Mouse (Mus musculus) gastrocnemius, postnatal 36 days (tissue): ENCODE results near the gene Tsg101. TPM values are rescaled to one million over a fixed set of nuclear protein-coding genes. Genes with fewer than 3 reads are reported as not detected.
"Not testable (repeated sequence)": the region's sequence is repeated elsewhere in the genome, so short reads cannot be mapped to it uniquely, and the experiment has no call there.

Experiments
- DNase-seq, 2 experiments: peaks; one replicate each; pipeline ENCODE4 v3.0.0; 2022
- intact Hi-C: fragments of 180-260 bp; cut with DNase I; formaldehyde crosslinking; loops from one replicate; pipeline ENCODE4 v1.15.1; 2025
- long read RNA-seq, 2 experiments: library from polyadenylated mRNA; stranded (forward); transcript quantifications; one replicate each; pipeline ENCODE4 v2.0.0; 2021
- total RNA-seq, 2 experiments: library from RNA; stranded (reverse); gene quantifications; 2 replicates each; pipeline ENCODE4 v1.2.3; 2021

The Tsg101 gene
- 10 to 100 TPM; 47.2 to 50.3 TPM for total RNA-seq
- long read RNA-seq, experiment 1, transcript Tsg101-201 (10 exons, 1,949 nt): major isoform, 77 of 130 reads
- long read RNA-seq, experiment 1, partial matches to known transcripts: 3 of 130 reads
- long read RNA-seq, experiment 1, other reads (novel, unspliced or antisense): 50 of 130 reads
- long read RNA-seq, experiment 2, transcript Tsg101-201 (10 exons, 1,949 nt): major isoform, 112 of 185 reads
- long read RNA-seq, experiment 2, partial matches to known transcripts: 5 of 185 reads
- long read RNA-seq, experiment 2, other reads (novel, unspliced or antisense): 68 of 185 reads

DNA sequence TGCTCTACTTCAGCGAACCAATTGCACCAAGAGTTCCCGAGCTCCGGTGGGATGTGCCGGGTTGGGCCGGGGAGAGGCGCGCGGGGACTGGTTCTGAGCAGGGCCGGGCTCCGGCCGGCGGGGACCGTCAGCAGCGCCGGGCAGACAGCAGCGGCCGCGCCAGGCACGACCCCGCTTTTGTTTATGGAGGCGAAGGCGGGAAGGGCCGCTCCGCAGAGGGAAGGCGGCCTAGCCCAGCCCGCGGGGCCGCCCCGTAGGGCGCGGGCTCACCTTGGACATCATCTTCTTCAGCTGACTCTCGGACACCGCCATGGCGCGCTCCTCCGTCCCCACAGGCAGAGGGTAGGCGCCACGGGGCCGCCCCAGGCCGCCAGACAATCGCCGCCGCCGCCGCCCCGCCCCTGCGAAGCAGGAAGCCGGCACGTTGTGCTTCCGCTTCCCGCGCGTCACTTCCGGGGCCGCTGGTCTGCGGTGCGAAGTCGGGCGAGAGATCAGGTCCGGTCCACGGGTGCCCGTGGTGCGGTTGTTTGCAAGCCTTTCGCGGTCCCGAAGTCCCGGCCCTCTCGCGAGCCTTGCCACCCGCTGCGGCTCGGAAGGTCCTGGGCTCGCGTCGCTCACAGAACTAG is at the start of gene Tsg101:
TSS of gene Tsg101 (minus strand) at position 419 of the 626 bp plus-strand sequence.
- intact Hi-C loops: loop anchor here (5.0 kb wide), 1 partner anchor 122 kb away; the partner anchor contains the start of genes Gtf2h1 and Hps5
- peak; percentile 88 for DNase-seq

DNA sequence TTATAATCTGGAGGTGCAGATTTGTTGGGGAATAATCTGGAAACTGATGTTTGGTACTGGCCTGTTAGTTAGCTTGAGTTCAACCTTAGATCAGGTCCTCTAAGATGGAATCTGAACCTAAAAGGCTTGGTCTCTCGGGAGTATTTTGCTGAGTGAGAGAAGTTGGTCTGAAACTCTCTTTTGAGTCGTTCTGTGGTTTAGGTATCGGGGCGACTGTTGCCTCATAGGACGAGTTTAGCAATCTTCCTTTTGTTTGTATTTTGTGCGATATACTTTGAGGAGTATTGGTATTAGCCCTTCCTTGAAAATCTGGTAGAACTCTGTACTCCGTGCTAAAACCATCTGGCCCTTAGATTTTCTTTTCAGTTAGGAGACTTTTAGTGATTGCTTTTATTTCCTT is 44.3 kb upstream of the Tsg101 start:
- intact Hi-C loops: loop anchor here (5.0 kb wide), 2 partner anchors 118 to 188 kb away; no protein-coding TSS in a partner anchor
- no peak for DNase-seq

DNA sequence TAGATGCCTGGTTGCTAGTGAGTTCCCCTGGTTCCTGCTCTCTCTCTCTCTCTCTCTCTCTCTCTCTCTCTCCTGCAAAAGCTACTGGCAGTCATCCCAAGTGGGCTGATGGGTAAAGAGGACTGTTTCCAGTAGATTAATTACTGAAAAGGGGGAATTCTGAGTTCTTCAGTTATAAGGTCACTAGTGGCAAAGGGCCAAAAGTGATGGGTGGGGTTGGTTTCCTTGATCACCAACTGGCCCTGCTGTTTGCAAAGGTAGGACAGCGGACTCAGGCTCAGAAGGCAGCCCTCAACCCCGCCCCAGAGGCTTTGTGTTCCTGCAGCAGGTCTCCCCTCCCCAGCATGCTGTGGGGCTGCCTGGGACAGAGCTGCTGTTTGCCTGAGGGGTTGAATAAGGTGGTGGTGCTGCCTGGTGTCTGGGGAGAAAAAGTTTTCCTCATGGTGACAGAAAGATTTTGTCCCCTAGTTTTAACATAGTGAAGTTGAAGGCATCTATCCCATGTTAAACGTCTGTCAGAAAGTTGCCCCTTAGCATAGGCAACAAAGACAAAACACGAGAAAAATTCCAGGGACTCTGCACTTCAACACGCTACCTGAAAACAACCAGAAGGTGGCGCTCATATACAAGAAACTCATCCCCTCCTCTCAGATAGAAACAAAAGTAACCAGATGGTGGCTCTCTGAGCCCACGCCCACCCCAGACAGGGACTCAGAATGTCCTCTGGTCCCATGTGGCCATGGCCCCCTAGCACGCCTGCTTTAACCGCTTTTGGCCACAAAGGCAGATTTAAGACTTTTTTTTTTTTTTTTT is 43.2 kb upstream of the Tsg101 start:
- peak in 1 of 2 experiments; percentile 54 for DNase-seq
- intact Hi-C loops: loop anchor here (2.0 to 5.0 kb wide), 3 partner anchors 52 to 189 kb away; no protein-coding TSS in a partner anchor

DNA sequence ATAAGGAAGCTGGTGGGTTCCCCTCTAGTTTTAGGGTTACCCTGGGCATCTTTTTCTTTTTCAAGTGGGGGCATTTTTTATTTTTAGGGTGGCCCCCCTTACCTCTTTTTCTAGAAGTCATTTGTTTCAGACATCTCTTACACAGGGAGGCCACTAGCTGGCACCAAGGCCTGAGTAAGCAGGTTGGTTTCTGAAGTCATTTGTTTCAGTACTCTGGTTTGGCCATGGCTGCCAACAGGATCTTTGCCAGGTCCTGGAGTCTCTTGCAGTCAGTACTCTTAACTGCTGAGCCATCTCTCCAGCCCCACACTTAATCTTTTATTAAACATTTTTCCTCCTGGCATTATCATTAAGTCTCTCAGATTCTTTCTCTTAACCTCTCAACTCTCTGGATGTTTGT is 42.4 kb upstream of the Tsg101 start:
- intact Hi-C loops: loop anchor here (2.0 to 5.0 kb wide), 3 partner anchors 53 to 190 kb away; no protein-coding TSS in a partner anchor
- no peak for DNase-seq

DNA sequence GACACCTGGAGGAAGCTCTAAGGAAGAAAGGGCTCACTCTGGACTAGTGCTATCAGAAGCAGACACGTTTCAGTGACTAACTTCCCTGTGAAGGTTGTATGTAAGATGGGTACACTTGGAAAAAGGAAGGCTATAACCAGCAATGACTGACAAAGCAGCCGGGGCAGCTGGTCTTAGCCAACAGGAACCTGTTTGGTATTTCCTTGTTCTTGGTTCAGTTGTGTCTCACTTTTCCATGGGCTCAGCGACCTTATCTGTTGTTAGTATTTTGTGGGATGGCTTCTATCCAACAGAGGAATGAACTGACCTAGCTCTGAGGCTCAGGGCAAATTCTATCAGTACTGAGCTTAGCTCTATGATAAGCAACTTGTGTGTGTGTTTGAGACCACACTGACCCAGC is 41.2 kb upstream of the Tsg101 start:
- no peak for DNase-seq
- intact Hi-C loops: loop anchor here (5.0 kb wide), 2 partner anchors 121 to 191 kb away; no protein-coding TSS in a partner anchor

DNA sequence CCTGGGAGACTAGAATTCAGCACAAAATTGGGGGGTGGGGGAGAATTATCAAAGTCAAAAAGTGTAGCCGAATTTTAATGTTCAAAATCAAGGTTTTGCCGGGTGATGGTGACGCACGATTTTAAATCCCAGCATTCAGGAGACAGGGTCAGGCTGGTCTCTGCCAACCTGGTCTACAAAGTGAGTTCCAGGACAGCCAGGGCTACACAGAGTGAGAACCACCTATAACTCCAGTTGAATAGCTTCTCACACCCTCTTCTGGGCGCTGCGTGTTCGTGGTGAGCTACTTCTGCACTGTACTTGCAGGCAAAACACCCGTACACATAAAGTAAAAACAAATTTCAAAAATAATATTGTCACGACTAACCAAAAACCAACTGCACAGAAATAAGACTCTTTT is 39.1 kb upstream of the Tsg101 start:
- no peak for DNase-seq
- intact Hi-C loops: no loop called here

DNA sequence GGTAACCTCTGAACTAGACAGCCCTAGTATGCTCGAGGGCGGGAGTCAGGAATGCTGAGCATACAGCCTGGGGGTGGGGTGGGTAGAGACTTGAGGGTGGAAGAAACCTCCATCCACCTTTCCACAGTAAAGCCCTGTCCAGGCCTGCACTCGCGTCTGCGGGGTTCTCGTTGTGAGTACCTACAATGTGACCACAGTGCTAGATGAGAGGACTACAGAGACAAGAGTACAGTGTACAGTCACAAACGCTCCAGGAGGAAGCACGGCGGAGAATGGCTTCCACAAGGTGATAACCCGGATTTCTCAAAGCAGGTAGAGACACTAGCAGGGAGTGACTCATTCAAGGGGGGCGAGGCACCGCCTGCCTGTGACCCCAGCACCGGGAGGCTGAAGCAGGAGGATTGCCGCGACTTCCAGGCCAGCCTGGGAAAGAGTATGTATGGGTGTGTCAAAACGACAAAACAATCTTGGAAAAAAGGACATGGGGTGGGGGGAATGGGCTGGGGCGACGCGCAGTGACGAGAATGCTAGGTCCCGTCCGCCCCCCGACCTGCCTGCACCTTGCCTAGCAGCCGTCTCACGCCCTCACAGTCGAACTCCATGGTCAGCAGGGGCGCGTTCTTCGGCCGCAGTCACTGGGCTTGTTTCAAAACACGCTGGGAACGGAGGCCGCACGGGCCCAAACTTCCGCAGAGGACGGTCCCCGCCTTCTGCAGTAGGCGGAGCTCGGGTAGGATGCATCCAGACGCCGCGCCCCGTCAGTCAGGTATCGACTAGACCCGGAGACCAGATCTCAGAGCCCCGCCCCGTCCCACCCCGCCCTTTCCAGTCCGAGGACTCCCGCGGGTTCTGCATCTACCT is 38.3 kb upstream of the Tsg101 start, which contains the start of gene Uevld:
TSS of gene Uevld (minus strand) at position 697 of the 861 bp plus-strand sequence.
- DNase-seq: peak; percentile 91 to 95
- intact Hi-C loops: no loop called here

DNA sequence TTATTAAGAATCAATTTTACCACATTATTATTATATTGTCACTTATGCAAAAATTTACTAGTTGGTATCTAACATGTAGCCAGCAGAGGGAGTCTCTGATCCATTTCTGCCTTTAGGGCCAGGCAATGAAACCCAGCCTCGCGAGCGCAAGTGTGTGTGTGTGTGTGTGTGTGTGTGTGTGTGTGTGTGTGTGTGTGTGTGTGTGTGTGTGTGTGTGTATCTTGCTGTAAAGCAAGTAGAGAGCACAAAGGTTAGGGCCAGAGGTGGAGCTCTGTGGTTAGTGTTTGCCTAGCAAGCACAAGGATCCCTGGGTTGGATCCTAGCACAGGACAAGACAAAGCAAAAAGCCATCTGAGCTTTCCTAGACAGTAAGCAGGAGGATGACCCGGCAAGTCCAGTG is 16.1 kb upstream of the Tsg101 start:
- intact Hi-C loops: no loop called here
- DNase-seq: no peak

DNA sequence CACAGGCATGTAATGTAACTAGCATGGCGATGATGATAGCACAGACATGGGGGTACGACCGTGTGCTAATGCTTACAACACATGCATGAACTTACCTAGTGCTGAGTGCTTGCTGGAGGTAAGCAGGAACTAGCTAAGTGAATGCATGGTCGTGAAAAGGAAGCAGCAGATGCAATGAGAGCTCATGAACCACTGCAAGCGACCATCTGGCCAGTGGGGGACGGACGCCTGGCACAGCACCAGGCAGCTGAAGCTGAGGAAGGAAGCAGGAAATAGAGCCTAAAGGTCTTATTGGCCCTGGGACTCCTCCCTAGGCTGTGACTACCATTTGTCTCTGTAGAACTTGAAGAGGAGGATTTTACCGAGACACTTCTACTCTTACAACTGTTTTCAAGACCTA is 15.0 kb upstream of the Tsg101 start:
- no peak for DNase-seq
- intact Hi-C loops: no loop called here

DNA sequence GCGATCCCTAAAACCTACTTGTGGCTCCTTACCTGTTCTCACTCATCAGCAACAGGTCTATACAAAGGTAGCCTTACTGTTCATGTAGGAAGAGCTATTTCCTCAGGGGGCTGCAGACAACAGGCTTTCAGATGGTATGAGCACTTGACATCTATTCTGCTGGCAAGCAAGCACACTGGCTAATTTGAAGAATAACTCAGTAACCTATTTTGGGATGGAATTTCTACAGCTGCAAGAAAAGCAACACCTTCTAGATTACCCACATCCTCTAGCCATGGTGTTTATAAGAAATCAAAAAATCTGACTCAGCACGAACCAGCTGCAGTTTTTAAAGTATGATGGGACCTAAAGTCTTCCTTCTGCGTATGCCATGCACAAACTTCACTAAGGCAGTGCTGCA is 11.6 kb upstream of the Tsg101 start:
- intact Hi-C loops: no loop called here
- no peak for DNase-seq

DNA sequence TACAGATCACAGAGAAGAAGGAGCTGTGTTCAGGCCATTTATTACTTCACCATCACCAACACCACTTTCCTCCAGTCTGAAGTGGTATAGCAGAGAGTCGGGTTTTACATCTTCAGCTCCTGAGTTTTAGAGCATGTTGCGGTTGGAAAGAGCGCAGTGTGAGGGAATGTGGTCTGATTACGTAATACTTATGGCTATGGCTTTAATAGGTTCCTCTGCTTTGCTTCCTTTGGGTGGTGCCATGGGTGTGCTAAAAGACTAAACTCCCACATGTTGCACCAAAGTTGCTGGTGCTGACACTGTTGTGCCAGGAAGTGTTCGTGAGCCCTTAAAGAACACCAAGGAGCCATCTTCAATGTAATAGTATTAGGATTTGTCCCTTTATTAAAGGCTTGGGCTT is 8.5 kb upstream of the Tsg101 start:
- no peak for DNase-seq
- intact Hi-C loops: no loop called here

DNA sequence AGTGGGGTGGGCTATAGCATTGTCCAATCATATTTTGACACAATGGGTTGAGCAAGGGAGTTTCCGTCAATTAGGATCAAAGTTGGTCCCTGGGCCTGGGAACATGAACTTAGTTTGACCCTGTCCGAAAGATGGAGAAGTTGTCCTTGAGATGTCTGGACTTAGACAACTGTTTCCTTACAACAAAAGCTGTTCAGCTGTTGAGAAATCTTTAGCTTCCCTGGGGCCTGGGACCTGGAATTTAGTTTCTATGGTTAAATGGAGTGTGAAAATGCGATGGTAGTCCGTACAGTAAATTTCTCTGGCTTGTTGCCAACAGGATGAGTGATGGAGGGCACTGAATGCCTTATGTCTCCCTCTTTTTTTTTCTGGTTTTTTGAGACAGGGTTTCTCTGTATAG is 2.3 kb upstream of the Tsg101 start:
- no peak for DNase-seq
- intact Hi-C loops: no loop called here

DNA sequence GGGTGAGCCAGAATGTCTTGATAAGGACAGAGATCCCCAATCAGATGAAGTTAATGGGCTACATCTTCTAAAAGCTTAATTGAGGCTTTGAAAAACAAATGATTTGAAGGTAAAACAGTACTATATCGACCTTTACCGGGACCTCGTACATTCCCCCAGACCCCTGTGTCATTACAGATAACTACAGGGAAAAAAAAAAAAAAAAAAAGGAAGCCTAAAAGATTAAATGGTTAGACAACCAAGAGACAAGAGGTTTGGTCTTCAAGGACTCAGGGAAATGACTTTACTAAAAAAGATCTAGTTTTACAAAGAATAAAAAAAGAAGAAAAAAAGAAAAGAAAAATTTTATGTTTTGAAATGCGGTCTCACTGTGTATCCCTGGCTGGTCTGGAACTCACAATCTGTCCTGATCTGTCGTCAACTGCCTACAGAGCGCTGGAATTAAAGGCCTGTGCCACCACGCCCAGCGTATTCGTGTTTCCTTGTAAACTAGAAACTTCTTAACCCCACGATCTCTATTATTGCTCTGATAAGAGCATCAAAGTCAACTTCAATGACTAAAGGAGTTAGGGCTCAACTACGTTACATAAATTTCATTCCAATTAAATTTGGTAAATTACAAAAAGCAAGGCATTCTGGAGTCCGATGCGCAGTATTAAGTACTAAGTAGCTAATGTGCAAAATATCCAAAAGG is 944 bp downstream of the Tsg101 start:
- no peak for DNase-seq
- intact Hi-C loops: loop anchor here (5.0 kb wide), 1 partner anchor 122 kb away; the partner anchor contains the start of genes Gtf2h1 and Hps5

DNA sequence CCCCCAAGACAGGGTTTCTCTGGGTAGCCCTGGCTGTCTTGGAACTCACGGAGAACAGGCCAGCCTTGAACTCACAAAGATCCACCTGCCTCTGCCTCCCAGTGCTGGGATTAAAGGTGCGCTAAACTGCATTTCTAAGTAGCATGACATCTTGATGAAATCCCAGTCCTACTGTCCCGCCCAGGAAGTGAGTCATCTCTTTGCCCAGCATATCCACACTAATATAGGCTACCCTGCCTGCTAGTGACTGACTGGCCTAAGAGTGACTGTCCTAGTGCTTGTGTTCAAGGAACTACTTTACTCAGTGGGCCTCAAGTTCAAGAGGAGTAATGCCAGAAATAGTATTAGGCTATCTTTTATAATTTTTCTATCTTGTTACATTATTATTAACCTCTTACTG is 3.4 kb downstream of the Tsg101 start:
- DNase-seq: no peak
- intact Hi-C loops: loop anchor here (5.0 kb wide), 1 partner anchor 119 kb away; the partner anchor contains the start of genes Gtf2h1 and Hps5

DNA sequence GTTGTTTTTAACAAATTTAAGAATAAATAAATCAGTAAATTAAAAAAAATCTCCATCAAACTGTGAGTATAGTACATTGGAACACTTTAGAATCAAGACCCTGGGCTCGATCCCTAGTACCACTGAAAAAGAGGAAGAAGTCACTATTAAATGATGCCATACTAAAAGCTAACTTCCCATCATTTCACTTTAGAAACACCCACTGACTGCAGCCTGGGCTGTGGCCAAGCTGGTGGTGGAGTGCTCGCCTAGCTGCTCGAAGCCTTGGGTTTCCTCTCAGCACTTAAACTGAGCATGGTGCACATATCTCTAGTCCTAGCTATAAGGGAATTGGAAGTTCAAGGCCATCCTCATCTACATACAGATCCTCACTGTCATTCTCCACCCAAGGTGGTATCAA is 8.5 kb downstream of the Tsg101 start:
- intact Hi-C loops: no loop called here
- DNase-seq: no peak

DNA sequence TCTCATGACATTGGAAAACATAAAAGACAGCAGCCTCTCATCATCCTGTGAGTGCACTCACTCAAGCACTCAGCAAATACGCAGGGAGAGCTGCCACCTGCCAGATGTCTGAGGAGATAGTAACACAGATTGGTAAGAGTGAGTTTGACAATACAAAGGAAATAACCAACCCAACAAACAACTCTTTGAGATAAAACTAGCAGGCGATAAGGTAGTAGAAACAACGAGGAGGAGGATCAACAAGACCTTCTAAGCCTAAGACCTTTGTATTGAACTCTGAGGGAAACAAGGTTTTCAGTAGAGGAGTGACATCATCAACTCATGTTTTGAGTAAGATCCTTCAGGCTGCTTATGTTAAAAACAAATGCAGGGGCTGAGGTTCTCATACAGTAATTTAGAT is 20.4 kb downstream of the Tsg101 start:
- intact Hi-C loops: no loop called here
- no peak for DNase-seq

DNA sequence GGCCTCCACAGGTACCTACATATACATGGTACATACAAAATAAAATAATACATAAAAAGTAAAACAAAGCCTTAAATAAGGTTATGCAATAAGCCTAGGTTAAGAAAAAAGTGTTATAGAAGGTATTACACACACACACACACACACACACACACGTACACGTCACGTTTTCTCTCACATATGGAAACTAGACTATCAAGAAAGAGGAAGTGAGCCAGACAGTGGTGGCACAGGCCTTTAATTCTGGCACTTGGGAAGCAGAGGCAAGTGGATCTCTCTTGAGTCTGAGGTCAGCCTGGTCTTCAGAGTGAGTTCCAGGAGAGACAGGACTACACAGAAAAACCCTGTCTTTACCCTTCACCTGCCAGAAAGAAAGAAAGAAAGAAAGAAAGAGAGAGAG is 24.3 kb downstream of the Tsg101 start:
- intact Hi-C loops: no loop called here
- no peak for DNase-seq

DNA sequence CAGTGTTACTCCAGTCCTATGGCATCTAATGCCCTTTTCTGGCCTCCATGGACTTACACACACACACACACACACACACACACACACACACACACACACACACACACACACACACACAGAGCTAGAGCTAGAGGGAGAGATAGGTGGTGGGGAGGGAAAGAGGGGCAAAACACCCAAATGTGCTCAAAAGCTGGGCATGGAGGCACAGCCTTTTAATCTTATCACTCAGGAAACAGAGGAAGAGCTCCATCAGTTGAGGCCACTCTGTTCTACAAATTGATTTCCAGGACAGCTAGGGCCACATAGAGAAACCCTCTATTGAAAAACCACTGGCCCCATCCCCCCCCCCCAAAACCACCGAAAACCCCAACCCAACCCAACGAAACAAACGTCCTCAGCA is 36.5 kb downstream of the Tsg101 start:
- intact Hi-C loops: no loop called here
- DNase-seq: no peak

DNA sequence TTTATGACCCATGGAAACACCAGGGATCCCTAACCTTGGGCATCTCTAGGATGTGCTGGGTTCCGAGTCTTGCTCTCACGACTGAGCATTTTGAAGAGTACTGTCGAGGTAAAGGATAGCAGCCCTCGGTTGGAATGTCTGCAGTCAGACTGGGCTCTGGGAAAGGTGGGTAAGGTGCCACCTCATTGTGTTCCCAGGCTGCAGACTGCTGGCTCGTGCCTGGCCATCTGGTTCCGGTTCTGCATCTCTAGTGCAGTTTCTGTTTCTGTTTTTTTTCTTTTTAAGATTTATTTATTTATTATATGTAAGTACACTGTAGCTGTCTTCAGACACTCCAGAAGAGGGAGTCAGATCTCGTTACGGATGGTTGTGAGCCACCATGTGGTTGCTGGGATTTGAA is 37.8 kb downstream of the Tsg101 start:
- DNase-seq, intact Hi-C loops: not testable (repeated sequence)
